Comparison of ENCODE assay signal across 37 mouse cellular contexts in genomic region chr9:121900282-121900855, GRCm38 (mm10). TPM values are rescaled to one million over a fixed set of nuclear protein-coding genes. Genes with fewer than 3 reads are reported as not detected.
A peak's percentile ranks its signal among the peaks of the same experiment; 100 is the strongest.
DNase-seq lines count a peak whose midpoint lies in the region.
"Had no signal": no experiment of that assay in that cellular context is flagged by ENCODE, and none has a peak within 500 bp of the region (broad histone marks: within the 10 kb centered on the region; RNA-seq: fewer than 3 reads in every experiment).

No protein-coding gene starts in this region.

- intact Hi-C loops in heart, postnatal 10 days (cut with DNase I) = no loop called here

- DNase-seq in adrenal gland, adult 2 months = peak; percentile 3
- DNase-seq in adrenal gland, postnatal 25 days = no peak
- DNase-seq in heart, postnatal 4 days = peak; percentile 3
- no peak for DNase-seq in heart, postnatal 10 days
- DNase-seq in ovary, adult 18-20 months (ENCODE audit: low spot score) = peak; percentile 0
- DNase-seq in ovary, postnatal 36 days (ENCODE audit: low spot score) = no peak
- DNase-seq in urinary bladder, adult 2 months (ENCODE audit: low spot score) = peak; percentile 15
- no peak for DNase-seq in urinary bladder, adult 18-20 months (ENCODE audit: low spot score in 2 of 2)
- DNase-seq: cerebellum, adult 8-10 months; cerebellum, postnatal 25 days; gastrocnemius, postnatal 14 days; heart, adult 18-20 months; kidney, adult 11 months; kidney, postnatal 36 days; left cerebral cortex, postnatal 4 days; lung, embryonic 14.5 days; retina, postnatal 1 day; right cerebral cortex, postnatal 14 days; spleen, adult 18-20 months; thymus, postnatal 25 days had no signal

RNA-seq across cellular contexts. Expression of gene Ackr2, which starts 2.2 kb away (rescaled TPM):
- 1 to 10 TPM; 1.2 to 1.4 TPM for total RNA-seq in adrenal gland, adult 2 months (2021)
- 0.77 and 0.92 TPM in 2 replicates for polyA plus RNA-seq in adrenal gland, adult 2 months (2012; rRNA removed)
- total RNA-seq in adrenal gland, postnatal 25 days (2021) = 0.33 and 0.52 TPM in 2 replicates
- total RNA-seq in heart, postnatal 4 days (2021) = 1 to 10 TPM; 3.1 to 5.8 TPM
- 1 to 10 TPM; 3.2 to 3.9 TPM for total RNA-seq in heart, postnatal 10 days (2021)
- 5.0 and 8.7 TPM in 2 replicates for polyA plus RNA-seq in urinary bladder, adult 2 months (2012; rRNA removed)
- total RNA-seq: megakaryocyte-erythroid progenitor cell, adult 5-6 weeks had no signal
- polyA plus RNA-seq: G1E; heart, embryonic 11.5 days; inflammation-experienced regulatory T-cells, adult 6 months had no signal

RNA-seq across cellular contexts. Expression of gene Cyp8b1, which starts 15.7 kb away (rescaled TPM):
- total RNA-seq in adrenal gland, adult 2 months (2021) = under 1 TPM; 0.48 to 0.84 TPM
- 0.32 and 1.00 TPM in 2 replicates for polyA plus RNA-seq in adrenal gland, adult 2 months (2012; rRNA removed)
- total RNA-seq in adrenal gland, postnatal 25 days (2021) = 0.36 and 2.7 TPM in 2 replicates
- total RNA-seq in heart, postnatal 4 days (2021) = not detected
- not detected for total RNA-seq in heart, postnatal 10 days (2021)
- polyA plus RNA-seq in urinary bladder, adult 2 months (2012; rRNA removed) = 0.13 and 0.14 TPM in 2 replicates
- total RNA-seq: G1E; gastrocnemius, postnatal 14 days; heart, adult 18-20 months; layer of hippocampus, adult 2 months; layer of hippocampus, postnatal 25 days; left cerebral cortex, postnatal 4 days; megakaryocyte-erythroid progenitor cell, adult 5-6 weeks had no signal
- polyA plus RNA-seq: embryonic facial prominence, embryonic 10.5 days; embryonic facial prominence, embryonic 15.5 days; forebrain, embryonic 13.5 days; G1E; heart, embryonic 11.5 days; hindbrain, embryonic 10.5 days; hindbrain, embryonic 15.5 days; inflammation-experienced regulatory T-cells, adult 6 months; kidney, embryonic 14.5 days; limb, embryonic 14.5 days; lung, embryonic 14.5 days; midbrain, embryonic 13.5 days; neural tube, embryonic 13.5 days; stomach, embryonic 14.5 days; testis, adult 2 months had no signal

RNA-seq across cellular contexts. Expression of gene Higd1a, which starts 42.2 kb away (rescaled TPM):
- total RNA-seq in adrenal gland, adult 2 months (2021) = 100 to 1,000 TPM in 1 of 2 experiments, 10 to 100 TPM in 1; 44.6 to 103 TPM
- polyA plus RNA-seq in adrenal gland, adult 2 months (2012; rRNA removed) = 15.4 and 20.8 TPM in 2 replicates
- 77.9 and 79.7 TPM in 2 replicates for total RNA-seq in adrenal gland, postnatal 25 days (2021)
- 100 to 1,000 TPM; 153 to 165 TPM for total RNA-seq in heart, postnatal 4 days (2021)
- 100 to 1,000 TPM; 181 to 183 TPM for total RNA-seq in heart, postnatal 10 days (2021)
- polyA plus RNA-seq in urinary bladder, adult 2 months (2012; rRNA removed) = 55.1 and 55.2 TPM in 2 replicates

RNA-seq across cellular contexts. Expression of gene Fam198a, which starts 50.4 kb away (rescaled TPM):
- 1 to 10 TPM in 1 of 2 experiments, under 1 TPM in 1; 0.78 to 1.6 TPM for total RNA-seq in adrenal gland, adult 2 months (2021)
- 0.87 and 1.5 TPM in 2 replicates for polyA plus RNA-seq in adrenal gland, adult 2 months (2012; rRNA removed)
- 2.0 and 2.9 TPM in 2 replicates for total RNA-seq in adrenal gland, postnatal 25 days (2021)
- under 1 TPM; 0.77 to 0.79 TPM for total RNA-seq in heart, postnatal 4 days (2021)
- total RNA-seq in heart, postnatal 10 days (2021) = 1 to 10 TPM; 2.2 to 2.6 TPM
- polyA plus RNA-seq in urinary bladder, adult 2 months (2012; rRNA removed) = 6.7 and 7.3 TPM in 2 replicates
- total RNA-seq: G1E had no signal
- polyA plus RNA-seq: G1E had no signal

Comparison
In these comparisons a context has a peak if more than half of its experiments do, and no peak if none do; other contexts are left out.
1. DNase-seq: peak in adrenal gland, adult 2 months (single experiment), heart, postnatal 4 days (single experiment), ovary, adult 18-20 months (single experiment) and urinary bladder, adult 2 months (single experiment); none in adrenal gland, postnatal 25 days (single experiment), heart, postnatal 10 days (0 of 2), ovary, postnatal 36 days (single experiment) and urinary bladder, adult 18-20 months (0 of 2).